Mouse (Mus musculus): ENCODE measurements around the gene Ccdc138. TPM values are rescaled to one million over a fixed set of nuclear protein-coding genes. Genes with fewer than 3 reads are reported as not detected.

The Ccdc138 gene
- polyA plus RNA-seq, 1 experiment from 2014 or later = 11.4 TPM

DNA sequence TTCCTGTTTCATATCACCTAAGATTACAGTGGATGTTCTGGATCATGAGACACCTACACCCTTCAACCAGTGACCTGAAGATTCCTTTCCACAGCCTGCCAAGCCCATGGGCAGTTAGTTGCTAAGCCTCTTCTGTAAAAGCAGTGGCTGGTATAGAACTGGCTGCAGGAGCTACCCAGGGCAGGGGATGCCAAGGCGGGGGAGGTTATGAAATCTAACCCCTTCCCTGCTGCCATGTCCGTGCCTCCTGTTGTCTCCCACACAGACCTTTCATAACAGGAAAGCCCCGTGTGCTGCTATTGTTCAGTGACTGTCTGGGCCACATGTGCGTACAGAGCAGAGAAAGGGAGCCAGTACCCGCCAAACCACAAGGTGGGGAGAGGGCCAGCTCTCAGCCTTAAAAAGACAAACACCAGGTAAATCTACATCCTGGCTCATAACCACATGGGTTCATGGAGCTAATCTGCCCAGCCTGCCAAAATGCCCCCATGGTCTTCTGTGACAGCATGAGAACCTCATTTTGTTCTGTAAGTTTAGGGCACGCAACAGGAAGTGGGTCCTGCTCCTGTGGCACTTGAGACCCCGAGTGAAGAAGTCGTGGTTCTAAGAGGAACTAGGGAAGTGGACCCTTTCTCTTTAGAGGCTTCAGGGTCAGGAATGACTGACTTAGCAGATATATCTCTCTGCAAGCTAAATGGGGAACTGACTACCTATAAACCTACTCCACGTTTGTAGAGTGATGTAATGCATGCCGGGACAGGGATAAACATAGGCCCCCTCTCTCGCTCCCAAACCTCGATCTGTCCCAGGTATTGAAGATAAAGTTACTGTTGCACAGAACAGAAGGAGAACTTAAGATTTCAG lies 127.3 kb downstream of the Ccdc138 start:
- no peak for DNase-seq
- H3K9ac ChIP-seq = no peak overlapping the region
- no peak overlapping the region for H3K27ac ChIP-seq (ENCODE audit: low read depth)
- WGBS = 53% methylated on average over 12 of the region's 12 CpGs
- no peak for ATAC-seq (ENCODE audit: insufficient read depth)
- no peaks in the 10 kb centered on the region for H3K4me1 ChIP-seq (ENCODE audit: insufficient read depth)
- H3K4me3 ChIP-seq (ENCODE audit: low read depth, low read length) = no peak overlapping the region
- no peak overlapping the region for H3K4me2 ChIP-seq
- TF ChIP-seq CTCF (IDR thresholded peaks at IDR 0.05; ENCODE audit: low read depth) = no peak
- H3K36me3 ChIP-seq (ENCODE audit: insufficient read depth) = no peaks in the 10 kb centered on the region
- no peaks in the 10 kb centered on the region for H3K27me3 ChIP-seq (ENCODE audit: insufficient read depth, low read length)
- no peaks in the 10 kb centered on the region for H3K9me3 ChIP-seq (ENCODE audit: low read depth, low read length)

Other genes with a start within 250 kb of the Ccdc138 start
- gene Gcc2, start 242.5 kb upstream of the Ccdc138 start, polyA plus RNA-seq (2014; fragmentation: Nextera tagmentation; extraction: Ambion mirVana) = 69.1 and 89.9 TPM in 2 replicates
- 200 and 208 TPM in 2 replicates for gene Lims1, start 174.5 kb upstream of the Ccdc138 start, polyA plus RNA-seq (2014; fragmentation: Nextera tagmentation; extraction: Ambion mirVana)
- 40.8 and 41.8 TPM in 2 replicates for gene Ranbp2, start 51.0 kb upstream of the Ccdc138 start, polyA plus RNA-seq (2014; fragmentation: Nextera tagmentation; extraction: Ambion mirVana)
- 0.36 and 0.51 TPM in 2 replicates for gene Edar, start 177.7 kb downstream of the Ccdc138 start, polyA plus RNA-seq (2014; fragmentation: Nextera tagmentation; extraction: Ambion mirVana)
- not detected in 2 replicates for gene Gm17542, start 220.3 kb downstream of the Ccdc138 start, polyA plus RNA-seq (2014; fragmentation: Nextera tagmentation; extraction: Ambion mirVana)

All from lung, embryonic 14.5 days (tissue).